Mouse (Mus musculus): ENCODE data around the gene Zfp281. TPM values are rescaled to one million over a fixed set of nuclear protein-coding genes. Genes with fewer than 3 reads are reported as not detected.

The Zfp281 gene
- total RNA-seq, 2 experiments from 2014 or later = 34.6 to 38.6 TPM

DNA sequence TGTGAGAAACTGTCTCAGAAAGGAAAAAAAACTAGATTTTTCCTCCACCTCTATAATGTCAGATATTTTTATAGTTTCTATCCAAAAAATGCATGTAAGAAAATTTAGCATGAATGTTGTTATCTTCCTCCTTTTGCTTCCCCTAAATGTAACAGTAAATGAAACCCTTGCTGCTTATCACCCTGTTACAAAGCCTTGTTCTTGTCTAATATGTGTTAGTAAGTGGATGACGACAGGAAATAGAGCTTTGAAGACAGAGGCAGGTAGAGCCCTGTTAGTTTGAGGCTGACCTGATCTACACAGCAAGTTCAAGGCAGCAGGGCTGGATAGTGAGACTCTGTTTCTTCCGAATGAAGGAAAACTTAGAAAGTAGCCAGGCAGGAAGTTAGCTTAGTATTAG, 14.5 kb downstream of the Zfp281 start:
- DNase-seq (ENCODE audit: extremely low spot score in 1 of 2, low spot score in 2 of 2) = no peak
- H3K27ac ChIP-seq = no peak overlapping the region
- TF ChIP-seq CTCF (IDR thresholded peaks at IDR 0.05) = no peak
- intact Hi-C loops (cut with DNase I) = no loop called here
- H3K4me3 ChIP-seq = no peak overlapping the region

GRCm38 (mm10) chr1:136642701-136643100, 18.0 kb downstream of the Zfp281 start:
- Histone ChIP-seq H3K4me3 (no peak overlapping the region), H3K27ac (no peak overlapping the region)
- DNase-seq (ENCODE audit: extremely low spot score in 1 of 2, low spot score in 2 of 2) = no peak
- intact Hi-C loops (cut with DNase I) = no loop called here
- no peak for TF ChIP-seq CTCF (IDR thresholded peaks at IDR 0.05)

GRCm38 (mm10) chr1:136644486-136644885, 19.8 kb downstream of the Zfp281 start:
- no peak for TF ChIP-seq CTCF (IDR thresholded peaks at IDR 0.05)

GRCm38 (mm10) chr1:136645849-136646625, 21.3 kb downstream of the Zfp281 start:
- intact Hi-C loops (cut with DNase I) = no loop called here
- Histone ChIP-seq H3K4me3 (no peak overlapping the region), H3K27ac (no peak overlapping the region)
- no peak for TF ChIP-seq CTCF (IDR thresholded peaks at IDR 0.05)
- no peak for DNase-seq (ENCODE audit: extremely low spot score in 1 of 2, low spot score in 2 of 2)

More at GRCm38 (mm10) chr1:136644486-136644885, 19.8 kb downstream of the Zfp281 start:
- Histone ChIP-seq H3K4me3 (no peak overlapping the region), H3K27ac (no peak overlapping the region)
- intact Hi-C loops (cut with DNase I) = no loop called here
- DNase-seq (ENCODE audit: extremely low spot score in 1 of 2, low spot score in 2 of 2) = no peak

DNA sequence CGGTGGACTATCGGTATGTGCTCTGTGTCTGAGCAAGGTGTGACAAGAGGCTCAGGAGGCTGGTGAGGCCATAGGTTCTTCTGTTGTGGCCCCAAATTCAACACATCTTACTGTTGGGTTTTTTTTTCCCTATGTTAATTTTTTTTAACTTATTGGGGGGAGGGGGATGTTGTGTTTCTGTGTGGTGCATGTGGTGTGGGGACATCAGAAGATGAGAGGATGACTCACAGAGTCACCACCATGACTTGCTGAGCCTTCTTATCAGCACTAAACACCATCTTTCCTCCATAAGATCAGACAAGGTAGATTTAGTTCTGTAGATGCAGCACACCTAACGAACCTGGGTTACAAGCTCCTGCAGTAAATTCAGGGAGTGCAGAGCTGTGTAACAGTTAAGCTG, 27.4 kb downstream of the Zfp281 start:
- intact Hi-C loops (cut with DNase I) = no loop called here
- DNase-seq (ENCODE audit: extremely low spot score in 1 of 2, low spot score in 2 of 2) = no peak
- H3K4me3 ChIP-seq = no peak overlapping the region
- TF ChIP-seq CTCF (IDR thresholded peaks at IDR 0.05) = no peak
- H3K27ac ChIP-seq = no peak overlapping the region

- DNase-seq (ENCODE audit: extremely low spot score in 1 of 2, low spot score in 2 of 2) = no peak
- intact Hi-C loops (cut with DNase I) = no loop called here
- no peak overlapping the region for H3K4me3 ChIP-seq
- H3K27ac ChIP-seq = no peak overlapping the region
- TF ChIP-seq CTCF (IDR thresholded peaks at IDR 0.05) = no peak
These were observed 28.8 kb downstream of the Zfp281 start for GRCm38 (mm10) chr1:136653526-136653925.

GRCm38 (mm10) chr1:136654385-136654784, 29.7 kb downstream of the Zfp281 start:
- Histone ChIP-seq H3K27ac (no peak overlapping the region), H3K4me3 (no peak overlapping the region)
- intact Hi-C loops (cut with DNase I) = no loop called here
- no peak for DNase-seq (ENCODE audit: extremely low spot score in 1 of 2, low spot score in 2 of 2)
- TF ChIP-seq CTCF (IDR thresholded peaks at IDR 0.05) = no peak

DNA sequence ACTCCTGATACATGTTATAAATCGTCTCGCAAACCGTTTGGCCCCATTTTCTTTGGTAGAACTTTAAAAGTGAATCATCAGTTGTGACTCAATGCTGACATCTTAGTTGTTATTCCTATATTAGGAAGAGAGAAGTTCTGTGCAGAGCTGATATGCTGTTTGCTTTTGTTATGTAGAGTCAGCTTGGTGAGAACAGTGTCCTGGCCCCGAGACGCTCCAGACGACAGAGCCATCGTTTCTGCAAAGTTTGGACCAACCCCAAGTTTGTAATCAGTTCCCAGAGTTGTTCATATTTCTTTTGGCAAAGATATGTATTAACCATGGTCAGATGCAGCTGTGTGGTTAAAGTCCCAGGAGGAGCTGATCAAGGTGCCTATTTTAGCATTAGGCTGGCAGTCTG, 31.9 kb downstream of the Zfp281 start:
- TF ChIP-seq CTCF (IDR thresholded peaks at IDR 0.05) = no peak
- no peak for DNase-seq (ENCODE audit: extremely low spot score in 1 of 2, low spot score in 2 of 2)
- intact Hi-C loops (cut with DNase I) = no loop called here
- Histone ChIP-seq H3K4me3 (no peak overlapping the region), H3K27ac (no peak overlapping the region)

DNA sequence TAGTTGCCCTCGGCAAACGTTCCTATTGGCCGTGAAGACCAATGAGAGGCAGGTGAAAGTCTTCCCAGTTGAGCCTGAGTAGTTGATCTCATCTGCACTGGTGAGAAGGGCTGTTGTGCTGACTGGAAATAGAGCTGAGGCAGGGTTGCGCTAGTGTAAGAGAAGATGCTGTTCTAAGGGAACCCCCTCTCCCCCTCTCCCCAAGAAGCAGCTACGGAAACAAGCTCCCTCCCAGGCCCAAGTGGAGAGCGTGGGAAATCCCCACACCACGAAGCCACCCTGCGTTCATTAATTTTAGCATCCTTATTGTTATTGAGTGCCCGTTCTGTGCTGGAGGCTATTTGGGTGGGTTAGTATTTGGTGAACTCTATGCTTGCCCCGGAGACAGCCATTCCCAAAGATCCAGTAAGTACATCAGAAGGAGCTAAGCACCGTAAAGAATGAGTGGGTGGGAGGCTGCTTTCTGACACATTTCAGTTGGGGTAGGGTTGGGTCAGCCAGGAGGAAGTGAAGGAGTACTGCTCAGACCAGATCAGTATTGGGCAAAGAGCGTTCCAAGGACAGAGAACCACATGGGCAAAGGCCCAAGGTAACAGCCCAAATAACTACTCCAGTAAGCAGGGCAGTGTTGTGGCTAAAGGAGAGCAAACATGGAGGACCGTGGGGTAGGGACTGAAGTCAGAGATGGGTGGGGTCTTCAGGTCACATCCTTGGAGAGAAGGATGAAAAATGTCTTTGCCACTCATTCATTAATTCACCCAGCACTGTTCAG, 33.9 kb downstream of the Zfp281 start:
- intact Hi-C loops (cut with DNase I) = no loop called here
- Histone ChIP-seq H3K4me3 (no peak overlapping the region), H3K27ac (no peak overlapping the region)
- TF ChIP-seq CTCF (IDR thresholded peaks at IDR 0.05) = no peak
- DNase-seq (ENCODE audit: extremely low spot score in 1 of 2, low spot score in 2 of 2) = no peak

GRCm38 (mm10) chr1:136659337-136659736, 34.6 kb downstream of the Zfp281 start:
- intact Hi-C loops (cut with DNase I) = no loop called here
- no peak overlapping the region for H3K4me3 ChIP-seq
- DNase-seq (ENCODE audit: extremely low spot score in 1 of 2, low spot score in 2 of 2) = no peak
- no peak overlapping the region for H3K27ac ChIP-seq
- no peak for TF ChIP-seq CTCF (IDR thresholded peaks at IDR 0.05)

- intact Hi-C loops (cut with DNase I) = no loop called here
- no peak for DNase-seq (ENCODE audit: extremely low spot score in 1 of 2, low spot score in 2 of 2)
- no peak overlapping the region for H3K4me3 ChIP-seq
- H3K27ac ChIP-seq = no peak overlapping the region
- no peak for TF ChIP-seq CTCF (IDR thresholded peaks at IDR 0.05)
These were observed 35.2 kb downstream of the Zfp281 start for GRCm38 (mm10) chr1:136659917-136660316.

GRCm38 (mm10) chr1:136661511-136661910, 36.8 kb downstream of the Zfp281 start:
- intact Hi-C loops (cut with DNase I) = no loop called here

More at GRCm38 (mm10) chr1:136661511-136661910, 36.8 kb downstream of the Zfp281 start:
- no peak for TF ChIP-seq CTCF (IDR thresholded peaks at IDR 0.05)
- Histone ChIP-seq H3K27ac (peak overlapping the region; percentile 28; the same call in 1 of the 2 replicates), H3K4me3 (no peak overlapping the region)
- DNase-seq (ENCODE audit: extremely low spot score in 1 of 2, low spot score in 2 of 2) = no peak
